Mouse (Mus musculus) frontal cortex, postnatal 36 days (tissue): ENCODE measurements at regions not wholly inside any gene's neighbourhood (a gene's known extent, or its start where the extent isn't known, plus 50 kb on each side); places are given as distances from the start of the nearest gene placed in this dataset.

Experiments used
- DNase-seq, 2 experiments: peaks; one replicate each; pipeline ENCODE4 v3.0.0; 2022; ENCODE audit warnings: low spot score in 2 of 2

DNA sequence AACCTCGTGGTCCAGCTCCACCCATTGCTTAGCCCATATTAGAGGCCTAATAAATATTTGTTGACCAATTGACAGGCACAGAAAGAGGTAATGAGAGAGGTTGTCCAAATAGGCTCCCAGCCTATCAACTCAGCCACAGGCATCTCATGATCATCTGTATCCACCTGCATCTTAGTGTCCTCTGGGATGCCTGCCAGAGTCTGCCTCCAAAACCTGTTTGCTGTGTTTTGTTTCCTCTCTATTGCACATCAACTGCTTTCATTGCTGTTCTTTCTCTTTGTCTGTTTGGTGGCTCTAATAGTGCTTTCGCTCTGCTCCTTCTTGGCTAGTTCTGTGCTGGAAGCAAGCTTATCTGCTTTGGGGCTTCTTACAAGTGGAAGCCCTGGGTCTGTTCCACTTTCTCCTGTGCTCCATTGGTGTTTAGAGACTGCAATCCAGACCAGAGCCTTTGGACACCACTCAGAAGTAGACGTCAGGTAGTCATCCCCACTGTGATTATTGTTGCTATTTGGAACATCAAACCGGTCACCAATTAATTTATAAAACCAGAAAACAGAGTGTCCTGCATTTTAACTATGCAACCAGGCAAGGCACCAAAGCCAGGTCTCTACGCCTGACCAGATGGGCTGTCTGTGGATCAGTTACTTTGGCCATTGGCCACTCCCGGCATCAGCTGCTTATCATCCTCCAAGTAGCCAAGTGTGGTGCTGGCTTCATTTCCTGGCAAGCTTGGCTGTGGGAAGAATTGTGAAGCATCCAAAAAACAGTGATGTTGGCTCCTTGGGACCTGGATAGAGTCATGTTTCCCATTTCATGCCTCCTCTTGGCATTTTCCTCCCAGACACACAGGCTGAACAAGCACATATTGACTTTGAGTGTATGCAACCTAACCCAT lies 74.5 kb upstream of the Hs3st4 start:
- DNase-seq = no peak

DNA sequence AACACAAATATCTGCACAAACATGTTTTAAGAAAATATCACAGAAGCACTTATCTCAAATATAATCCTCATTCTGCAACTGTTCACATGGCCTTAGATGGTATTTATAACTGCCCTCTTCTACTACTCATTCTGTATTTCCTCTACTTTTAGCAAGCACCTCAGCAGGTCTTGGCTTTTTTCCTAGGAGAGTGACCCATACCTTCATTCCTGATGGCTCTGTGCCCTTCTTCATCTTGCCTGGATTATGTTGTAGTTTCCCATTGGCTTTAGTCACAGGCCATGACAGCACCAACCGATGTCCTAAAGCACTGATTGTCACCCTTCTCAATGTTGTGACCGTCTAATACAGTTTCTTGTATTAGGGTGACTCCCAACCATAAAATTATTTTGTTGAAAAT lies 61.2 kb upstream of the Hs3st4 start:
- DNase-seq = no peak

DNA sequence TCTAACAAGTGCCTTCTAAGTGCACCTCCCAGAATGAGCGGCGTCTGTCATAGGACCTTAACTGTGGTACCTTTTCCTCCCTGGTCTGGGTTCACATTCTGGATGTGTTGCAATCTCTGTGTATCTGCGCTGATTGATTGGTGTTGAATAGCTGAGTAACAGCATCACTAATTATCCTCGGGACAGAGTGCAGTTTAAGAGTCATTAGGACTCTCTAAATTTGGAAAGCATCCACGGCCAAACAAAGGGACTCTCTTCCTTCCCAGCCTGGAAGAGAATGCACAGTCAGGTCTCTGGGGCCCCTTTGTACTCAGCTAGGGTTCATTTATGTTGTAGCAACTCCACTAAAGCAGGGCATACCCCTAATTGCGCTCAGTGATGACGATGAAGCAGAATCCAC lies 50.2 kb upstream of the Hs3st4 start:
- no peak for DNase-seq
